In genomic region chr9:72192051-72192952, GRCm38 (mm10) we compare ENCODE assay signal across 8 mouse cellular contexts.
DNase-seq lines count a peak whose midpoint lies in the region; ATAC-seq and TF ChIP-seq lines count a peak whose summit lies in the region.

No protein-coding gene starts in this region.

- H3K27ac ChIP-seq in embryonic facial prominence, embryonic 14.5 days (replicated peaks; ENCODE audit: low read depth, low read length) = no peak overlapping the region
- H3K27ac ChIP-seq in hindbrain, embryonic 16.5 days (ENCODE audit: low read depth, low read length) = no peak overlapping the region
- no peak overlapping the region for H3K27ac ChIP-seq in liver, embryonic 14.5 days

- TF ChIP-seq CTCF in liver, embryonic 14.5 days (IDR thresholded peaks at IDR 0.05; ENCODE audit: low read depth) = peak; percentile 62

- peak; percentile 26 to 65 for DNase-seq in spleen, adult 18-20 months
- DNase-seq in spleen, adult 12 weeks (ENCODE audit: low spot score) = no peak
- DNase-seq in adrenal gland, postnatal 36 days = peak; percentile 67 to 83
- peak; percentile 83 for DNase-seq in embryonic facial prominence, embryonic 14.5 days (ENCODE audit: low spot score)
- DNase-seq in liver, embryonic 14.5 days (ENCODE audit: low read depth in 3 of 3, low spot score in 3 of 3) = no peak
- DNase-seq in retina, embryonic 14.5 days (ENCODE audit: low spot score) = peak; percentile 69

- no peak for TF ChIP-seq EP300 in liver, embryonic 14.5 days (IDR thresholded peaks at IDR 0.05; ENCODE audit: low read depth)

- H3K9me3 ChIP-seq in embryonic facial prominence, embryonic 14.5 days (ENCODE audit: control insufficient read depth, low read length) = no peaks in the 10 kb centered on the region
- no peaks in the 10 kb centered on the region for H3K9me3 ChIP-seq in hindbrain, embryonic 16.5 days (ENCODE audit: control insufficient read depth, low read length)
- no peaks in the 10 kb centered on the region for H3K9me3 ChIP-seq in liver, embryonic 14.5 days (ENCODE audit: control insufficient read depth, low read length)

- no peaks in the 10 kb centered on the region for H3K27me3 ChIP-seq in embryonic facial prominence, embryonic 14.5 days (replicated peaks; ENCODE audit: control insufficient read depth, insufficient read depth, low read length)
- no peaks in the 10 kb centered on the region for H3K27me3 ChIP-seq in hindbrain, embryonic 16.5 days (replicated peaks; ENCODE audit: control insufficient read depth, insufficient read depth, low read length)
- H3K27me3 ChIP-seq in liver, embryonic 14.5 days (ENCODE audit: control insufficient read depth, insufficient read depth, low read length) = no peaks in the 10 kb centered on the region

- H3K9ac ChIP-seq in embryonic facial prominence, embryonic 14.5 days (ENCODE audit: low read depth, low read length) = no peak overlapping the region
- no peak overlapping the region for H3K9ac ChIP-seq in hindbrain, embryonic 16.5 days (ENCODE audit: low read depth, low read length)
- no peak overlapping the region for H3K9ac ChIP-seq in liver, embryonic 14.5 days (replicated peaks)

- no peak overlapping the region for H3K4me3 ChIP-seq in embryonic facial prominence, embryonic 14.5 days (ENCODE audit: low read depth, low read length)
- no peak overlapping the region for H3K4me3 ChIP-seq in hindbrain, embryonic 16.5 days (ENCODE audit: low read length)
- no peak overlapping the region for H3K4me3 ChIP-seq in liver, embryonic 14.5 days (ENCODE audit: insufficient read depth in 1 of 2, low read depth in 2 of 2, low read length in 2 of 2)

- 33% methylated on average over 8 of the region's 8 CpGs for WGBS in embryonic facial prominence, embryonic 14.5 days
- WGBS in hindbrain, embryonic 16.5 days = 40% methylated on average over 8 of the region's 8 CpGs
- WGBS in liver, embryonic 14.5 days (ENCODE audit: insufficient replicate concordance) = 41% methylated on average over 8 of the region's 8 CpGs

- H3K36me3 ChIP-seq in embryonic facial prominence, embryonic 14.5 days (ENCODE audit: control insufficient read depth, insufficient read depth, low read length) = no peaks in the 10 kb centered on the region
- no peaks in the 10 kb centered on the region for H3K36me3 ChIP-seq in hindbrain, embryonic 16.5 days (ENCODE audit: control insufficient read depth, insufficient read depth, low read length)
- no peaks in the 10 kb centered on the region for H3K36me3 ChIP-seq in liver, embryonic 14.5 days (replicated peaks; ENCODE audit: control insufficient read depth, insufficient read depth, low read depth)

- H3K4me1 ChIP-seq in embryonic facial prominence, embryonic 14.5 days (ENCODE audit: control insufficient read depth, insufficient read depth, low read length) = peaks cover 19% of the 10 kb centered on the region; the same call in 1 of the 2 replicates
- no peaks in the 10 kb centered on the region for H3K4me1 ChIP-seq in hindbrain, embryonic 16.5 days (ENCODE audit: control insufficient read depth, insufficient read depth, low read depth, low read length)
- H3K4me1 ChIP-seq in liver, embryonic 14.5 days (replicated peaks; ENCODE audit: control insufficient read depth in 2 of 2, insufficient read depth in 2 of 2, low read length in 1 of 2) = no peaks in the 10 kb centered on the region

- peak; percentile 66 for ATAC-seq in embryonic facial prominence, embryonic 14.5 days (ENCODE audit: low read depth)
- peak; percentile 54; the same call in 1 of the 2 replicates for ATAC-seq in hindbrain, embryonic 16.5 days
- no peak for ATAC-seq in liver, embryonic 14.5 days (ENCODE audit: insufficient read depth)
- ATAC-seq in monocyte, adult 5-6 weeks (replicated peaks; ENCODE audit: insufficient number of reproducible peaks, low FRiP score, low TSS enrichment, poor library complexity, severe bottlenecking) = no peak

- H3K4me2 ChIP-seq in embryonic facial prominence, embryonic 14.5 days (ENCODE audit: low read depth, low read length) = peak overlapping the region; percentile 24; the same call in 1 of the 2 replicates
- H3K4me2 ChIP-seq in hindbrain, embryonic 16.5 days (ENCODE audit: low read length) = 0 out of 2 replicates have a peak overlapping the region, but pooled peaks have one; percentile 10
- no peak overlapping the region for H3K4me2 ChIP-seq in liver, embryonic 14.5 days (ENCODE audit: low read depth)

Comparison
In these comparisons a context has a peak if more than half of its experiments do, and no peak if none do; other contexts are left out.
1. DNase-seq: peak in spleen, adult 18-20 months (2 of 2), adrenal gland, postnatal 36 days (2 of 2), embryonic facial prominence, embryonic 14.5 days (single experiment) and retina, embryonic 14.5 days (single experiment); none in spleen, adult 12 weeks (single experiment) and liver, embryonic 14.5 days (0 of 3).
2. ATAC-seq: peak in embryonic facial prominence, embryonic 14.5 days (single experiment) and hindbrain, embryonic 16.5 days (single experiment); none in liver, embryonic 14.5 days (single experiment) and monocyte, adult 5-6 weeks (single experiment).